Mouse (Mus musculus) MEL (cell line): ENCODE data around the gene Oxld1.

ENCODE experiments used
- CHD2 ChIP-seq: IDR thresholded peaks from 2 replicates; pipeline ENCODE4 v1.6.1; 2011; ENCODE audit warnings: low read length, improper control_type of control experiment
- MAZ ChIP-seq: IDR thresholded peaks from 2 replicates; pipeline ENCODE4 v1.6.1; 2012; ENCODE audit warnings: low read depth, mild to moderate bottlenecking, inconsistent platforms, low read length, improper control_type of control experiment
- TAL1 ChIP-seq: IDR thresholded peaks from 2 replicates; pipeline ENCODE4 v1.6.1; 2012; ENCODE audit warnings: mild to moderate bottlenecking, inconsistent platforms, low read length, moderate library complexity, mixed read lengths

GRCm38 (mm10) chr11:120453306-120453705, 4.6 kb downstream of the Oxld1 start, which contains the start of gene Pde6g:
- TF ChIP-seq CHD2: no peak
- TF ChIP-seq TAL1: no peak
- no peak for TF ChIP-seq MAZ
